ENCODE assay signal across 16 mouse cellular contexts in the genomic region with DNA sequence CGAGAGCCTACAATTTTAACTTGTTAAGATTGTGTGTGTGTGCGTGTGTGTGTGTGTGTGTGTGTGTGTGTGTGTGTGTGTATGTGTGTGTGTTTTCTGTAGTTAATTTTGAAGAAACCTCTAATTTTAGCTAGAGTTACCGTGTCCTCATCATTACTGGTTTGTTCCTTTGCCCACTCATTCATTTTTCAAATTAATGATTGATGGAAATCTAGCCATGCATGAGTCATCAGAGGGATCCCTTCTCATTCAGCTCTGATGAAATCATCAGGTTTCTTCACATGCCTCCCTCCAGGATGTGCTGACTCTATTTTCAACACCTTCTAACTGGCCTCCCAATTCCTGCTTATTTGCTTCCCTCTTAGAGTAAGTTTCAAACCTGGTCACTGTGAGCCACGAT.
DNase-seq lines count a peak whose midpoint lies in the region; ATAC-seq and TF ChIP-seq lines count a peak whose summit lies in the region.
"Had no signal": no experiment of that assay in that cellular context is flagged by ENCODE, and none has a peak within 500 bp of the region (broad histone marks: within the 10 kb centered on the region; RNA-seq: fewer than 3 reads in every experiment).

No protein-coding gene starts in this region.

- DNase-seq in liver, postnatal 0 days: no peak
- DNase-seq in liver (no peak), MN1 (ENCODE audit: low spot score) (peak; percentile 43)
- no peak for DNase-seq in embryo, embryonic 11 days
- DNase-seq in cerebellum, adult 2 months: no peak
- DNase-seq: adrenal gland, postnatal 25 days; cerebellum, postnatal 25 days; right cerebral cortex, postnatal 4 days had no signal

- peaks cover 6% of the 10 kb centered on the region for H3K4me1 ChIP-seq in liver, postnatal 0 days (ENCODE audit: insufficient read depth)
- H3K4me1 ChIP-seq in embryonic fibroblast, embryonic 13.5 days (ENCODE audit: control insufficient read depth, insufficient read depth, low read length): peaks cover 5% of the 10 kb centered on the region
- H3K4me1 ChIP-seq in limb, embryonic 13.5 days: peaks cover 20% of the 10 kb centered on the region
- H3K4me1 ChIP-seq in cerebellum, adult 2 months (ENCODE audit: control insufficient read depth, insufficient read depth, low read length): no peaks in the 10 kb centered on the region
- H3K4me1 ChIP-seq: midbrain, embryonic 13.5 days; neural tube, embryonic 12.5 days had no signal

- peak overlapping the region; percentile 90 for H3K27ac ChIP-seq in liver, postnatal 0 days (ENCODE audit: low read depth)
- H3K27ac ChIP-seq in embryonic fibroblast, embryonic 13.5 days (ENCODE audit: insufficient read depth, low read length): peak overlapping the region; percentile 37; the same call in 1 of the 2 replicates
- peak overlapping the region; percentile 61; the same call in 1 of the 2 replicates for H3K27ac ChIP-seq in limb, embryonic 13.5 days
- H3K27ac ChIP-seq in cerebellum, adult 2 months (ENCODE audit: insufficient read depth, low read length): no peak overlapping the region
- H3K27ac ChIP-seq: midbrain, embryonic 13.5 days; neural tube, embryonic 12.5 days had no signal

- no peak overlapping the region; the same call in 1 of the 2 replicates for H3K9ac ChIP-seq in liver, postnatal 0 days (replicated peaks)
- H3K9ac ChIP-seq in limb, embryonic 13.5 days: no peak overlapping the region
- H3K9ac ChIP-seq: embryonic facial prominence, embryonic 12.5 days; heart, embryonic 12.5 days; midbrain, embryonic 13.5 days; neural tube, embryonic 12.5 days had no signal

- 0 out of 2 replicates have a peak, but pooled peaks have one; percentile 9 for TF ChIP-seq EP300 in liver, postnatal 0 days (IDR thresholded peaks at IDR 0.05; ENCODE audit: low read depth)

- no peak for TF ChIP-seq CTCF in liver, postnatal 0 days (IDR thresholded peaks at IDR 0.05; ENCODE audit: low read depth)
- TF ChIP-seq CTCF in embryonic fibroblast, embryonic 13.5 days (IDR thresholded peaks at IDR 0.05; ENCODE audit: borderline replicate concordance, insufficient read depth, low read length): no peak
- TF ChIP-seq CTCF in cerebellum, adult 2 months (IDR thresholded peaks at IDR 0.05; ENCODE audit: borderline replicate concordance, insufficient read depth, low read depth, low read length): no peak

- no peaks in the 10 kb centered on the region for H3K9me3 ChIP-seq in liver, postnatal 0 days (ENCODE audit: low read length)
- no peaks in the 10 kb centered on the region for H3K9me3 ChIP-seq in limb, embryonic 13.5 days
- H3K9me3 ChIP-seq: embryonic facial prominence, embryonic 12.5 days; heart, embryonic 12.5 days; midbrain, embryonic 13.5 days; neural tube, embryonic 12.5 days had no signal

- H3K36me3 ChIP-seq in liver, postnatal 0 days (replicated peaks; ENCODE audit: insufficient read depth, low read length): no peaks in the 10 kb centered on the region
- H3K36me3 ChIP-seq in limb, embryonic 13.5 days: no peaks in the 10 kb centered on the region
- H3K36me3 ChIP-seq: embryonic facial prominence, embryonic 12.5 days; heart, embryonic 12.5 days; midbrain, embryonic 13.5 days; neural tube, embryonic 12.5 days had no signal

- WGBS in liver, postnatal 0 days (ENCODE audit: insufficient replicate concordance): 79% methylated on average over 4 of the region's 4 CpGs
- WGBS in limb, embryonic 13.5 days: 75% methylated on average over 4 of the region's 4 CpGs
- WGBS in cerebellum, adult 2 months: 87% methylated on average over 4 of the region's 4 CpGs

- ATAC-seq in liver, postnatal 0 days: peak; percentile 67
- ATAC-seq in limb, embryonic 13.5 days (ENCODE audit: low FRiP score, low read depth): no peak
- ATAC-seq: forebrain, embryonic 16.5 days; inflammation-experienced regulatory T-cells, adult 6 months; midbrain, embryonic 13.5 days had no signal

- 0 out of 2 replicates have a peak overlapping the region, but pooled peaks have one; percentile 18 for H3K4me2 ChIP-seq in liver, postnatal 0 days (ENCODE audit: low read depth, low read length)
- no peak overlapping the region for H3K4me2 ChIP-seq in limb, embryonic 13.5 days (replicated peaks)
- H3K4me2 ChIP-seq: embryonic facial prominence, embryonic 12.5 days; heart, embryonic 12.5 days; midbrain, embryonic 13.5 days; neural tube, embryonic 12.5 days had no signal

- no peak overlapping the region for H3K4me3 ChIP-seq in liver, postnatal 0 days (ENCODE audit: low read depth, low read length)
- H3K4me3 ChIP-seq in embryonic fibroblast, embryonic 13.5 days (ENCODE audit: insufficient read depth, low read length): no peak overlapping the region
- H3K4me3 ChIP-seq in limb, embryonic 13.5 days: no peak overlapping the region
- no peak overlapping the region for H3K4me3 ChIP-seq in cerebellum, adult 2 months (replicated peaks; ENCODE audit: insufficient read depth, low read depth, low read length)
- H3K4me3 ChIP-seq: embryonic facial prominence, embryonic 12.5 days; heart, embryonic 12.5 days; midbrain, embryonic 13.5 days; neural tube, embryonic 12.5 days had no signal

- H3K27me3 ChIP-seq in liver, postnatal 0 days (ENCODE audit: insufficient read depth, low read length): no peaks in the 10 kb centered on the region
- H3K27me3 ChIP-seq in limb, embryonic 13.5 days: no peaks in the 10 kb centered on the region
- no peaks in the 10 kb centered on the region for H3K27me3 ChIP-seq in cerebellum, adult 2 months (ENCODE audit: control insufficient read depth, insufficient read depth, low read length)
- H3K27me3 ChIP-seq: embryonic facial prominence, embryonic 12.5 days; heart, embryonic 12.5 days; midbrain, embryonic 13.5 days; neural tube, embryonic 12.5 days had no signal

- no peak for TF ChIP-seq POLR2A in embryonic fibroblast, embryonic 13.5 days (IDR thresholded peaks at IDR 0.05; ENCODE audit: low read depth, low read length)
- TF ChIP-seq POLR2A in cerebellum, adult 2 months (IDR thresholded peaks at IDR 0.05; ENCODE audit: borderline replicate concordance, insufficient read depth, low read length): no peak
